Mouse (Mus musculus) CH12.LX (cell line): ENCODE results near the gene Intu. TPM values are rescaled to one million over a fixed set of nuclear protein-coding genes. Genes with fewer than 3 reads are reported as not detected.

Experiments used
- DNase-seq: peaks from one replicate; pipeline ENCODE4 v3.0.0-alpha.2; 2013; ENCODE audit errors: extremely low read depth
- H3K27ac ChIP-seq: 2 replicates; pipeline ENCODE4 v1.5.1; 2012; ENCODE audit warnings: low read depth, mild to moderate bottlenecking, control low read depth, moderate library complexity; ENCODE audit not compliant: insufficient read depth
- H3K27me3 ChIP-seq: replicated peaks from 2 replicates; pipeline ENCODE3; 2012; ENCODE audit warnings: inconsistent platforms
- H3K36me3 ChIP-seq, 2 experiments: replicated peaks in 1 of 2; 2 replicates each; pipeline versions ENCODE3 to v1.6.1; 2012; ENCODE audit warnings: inconsistent platforms in 1 of 2, low read length in 1 of 2, mild to moderate bottlenecking in 1 of 2, mixed read lengths in 1 of 2, moderate library complexity in 1 of 2; ENCODE audit not compliant: control insufficient read depth in 1 of 2, insufficient read depth in 1 of 2
- H3K4me1 ChIP-seq, 2 experiments: 2 replicates each; pipeline ENCODE4 v1.6.1; 2012; ENCODE audit warnings: inconsistent platforms in 1 of 2, moderate library complexity in 1 of 2; ENCODE audit not compliant: insufficient read depth in 2 of 2, control insufficient read depth in 1 of 2
- H3K4me2 ChIP-seq: 2 replicates; pipeline ENCODE4 v1.6.1; 2012; ENCODE audit warnings: low read depth, mild to moderate bottlenecking, control low read depth; ENCODE audit not compliant: poor library complexity, insufficient read depth, severe bottlenecking
- H3K4me3 ChIP-seq, 3 experiments: fragments of 150-350 bp in 1 of 3; sonication (generic) in 1 of 3; replicated peaks in 1 of 3; 2 replicates each; pipeline versions ENCODE3 to v1.5.1; 2011 to 2012; ENCODE audit warnings: low read depth in 2 of 3, low read length in 2 of 3, mild to moderate bottlenecking in 2 of 3, moderate library complexity in 2 of 3, control low read depth in 1 of 3, improper control_type of control experiment in 1 of 3, inconsistent platforms in 1 of 3, mixed read lengths in 1 of 3; ENCODE audit not compliant: poor library complexity in 1 of 3
- H3K79me2 ChIP-seq: replicated peaks from 2 replicates; pipeline ENCODE4 v1.6.1; 2012; ENCODE audit warnings: mild to moderate bottlenecking, moderate library complexity; ENCODE audit not compliant: control insufficient read depth, poor library complexity, insufficient read depth, severe bottlenecking; ENCODE audit errors: extremely low read depth
- H3K9ac ChIP-seq: 2 replicates; pipeline ENCODE4 v1.6.1; 2012; ENCODE audit warnings: low read depth, mild to moderate bottlenecking, control low read depth, moderate library complexity; ENCODE audit not compliant: insufficient read depth
- H3K9me3 ChIP-seq: replicated peaks from 2 replicates; pipeline ENCODE3; 2012; ENCODE audit warnings: low read length, inconsistent platforms, mixed read lengths
- BHLHE40 ChIP-seq: IDR thresholded peaks from 2 replicates; pipeline ENCODE4 v1.6.1; 2011; ENCODE audit warnings: mild to moderate bottlenecking, low read depth, low read length, improper control_type of control experiment
- CHD2 ChIP-seq: IDR thresholded peaks from 2 replicates; pipeline ENCODE4 v1.6.1; 2011; ENCODE audit warnings: low read length, improper control_type of control experiment
- CTCF ChIP-seq, 2 experiments: IDR thresholded peaks in 1 of 2; conservative IDR thresholded peaks in 1 of 2; 2 replicates each; pipeline ENCODE4 v1.5.1; 2011 to 2012; ENCODE audit warnings: low read depth in 2 of 2, low read length in 2 of 2, improper control_type of control experiment in 1 of 2, inconsistent platforms in 1 of 2, mild to moderate bottlenecking in 1 of 2, moderate library complexity in 1 of 2
- E2F4 ChIP-seq: IDR thresholded peaks from 2 replicates; pipeline ENCODE4 v1.6.1; 2011; ENCODE audit warnings: low read depth, low read length, improper control_type of control experiment; ENCODE audit not compliant: insufficient replicate concordance
- ELF1 ChIP-seq: IDR thresholded peaks from 2 replicates; pipeline ENCODE4 v1.6.1; 2014; ENCODE audit warnings: low read depth, mild to moderate bottlenecking, inconsistent platforms, low read length, improper control_type of control experiment
- EP300 ChIP-seq: IDR thresholded peaks from 2 replicates; pipeline ENCODE4 v1.6.1; 2011; ENCODE audit warnings: low read length, improper control_type of control experiment
- ETS1 ChIP-seq: conservative IDR thresholded peaks from 2 replicates; pipeline ENCODE4 v1.6.1; 2012; ENCODE audit warnings: low read depth, mild to moderate bottlenecking, inconsistent platforms, low read length, improper control_type of control experiment, moderate library complexity
- GABPA ChIP-seq: IDR thresholded peaks from 2 replicates; pipeline ENCODE4 v1.6.1; 2012; ENCODE audit warnings: low read depth, low read length, improper control_type of control experiment, inconsistent platforms; ENCODE audit not compliant: insufficient replicate concordance
- HCFC1 ChIP-seq: IDR thresholded peaks from 2 replicates; pipeline ENCODE4 v1.6.1; 2012; ENCODE audit warnings: low read depth, mild to moderate bottlenecking, inconsistent platforms, low read length, improper control_type of control experiment
- JUN ChIP-seq: IDR thresholded peaks from 2 replicates; pipeline ENCODE4 v1.6.1; 2011; ENCODE audit warnings: low read depth, mild to moderate bottlenecking, low read length, improper control_type of control experiment, moderate library complexity; ENCODE audit not compliant: insufficient read depth
- MAX ChIP-seq: IDR thresholded peaks from 2 replicates; pipeline ENCODE4 v1.6.1; 2011; ENCODE audit warnings: low read length, improper control_type of control experiment
- MAZ ChIP-seq: IDR thresholded peaks from 2 replicates; pipeline ENCODE4 v1.6.1; 2012; ENCODE audit warnings: low read depth, mild to moderate bottlenecking, inconsistent platforms, low read length, improper control_type of control experiment, moderate library complexity
- MEF2A ChIP-seq: IDR thresholded peaks from 2 replicates; pipeline ENCODE4 v1.6.1; 2014; ENCODE audit warnings: low read depth, mild to moderate bottlenecking, inconsistent platforms, low read length, improper control_type of control experiment, borderline replicate concordance
- MXI1 ChIP-seq: IDR thresholded peaks from 2 replicates; pipeline ENCODE4 v1.6.1; 2011; ENCODE audit warnings: mild to moderate bottlenecking, low read depth, low read length, improper control_type of control experiment
- MYC ChIP-seq: IDR thresholded peaks from 2 replicates; pipeline ENCODE4 v1.6.1; 2011; ENCODE audit warnings: low read depth, mild to moderate bottlenecking, improper control_type of control experiment, low read length
- NELFE ChIP-seq: IDR thresholded peaks from 2 replicates; pipeline ENCODE4 v1.6.1; 2011; ENCODE audit warnings: low read depth, low read length, improper control_type of control experiment
- NRF1 ChIP-seq: IDR thresholded peaks from 2 replicates; pipeline ENCODE4 v1.6.1; 2014; ENCODE audit warnings: low read depth, mild to moderate bottlenecking, inconsistent platforms, low read length, improper control_type of control experiment, moderate library complexity
- PAX5 ChIP-seq: IDR thresholded peaks from 2 replicates; pipeline ENCODE4 v1.6.1; 2012; ENCODE audit warnings: low read length, inconsistent platforms, mixed read lengths
- POLR2A ChIP-seq: IDR thresholded peaks from 2 replicates; pipeline ENCODE4 v1.6.1; 2011; ENCODE audit warnings: low read depth, mild to moderate bottlenecking, improper control_type of control experiment, low read length
- RAD21 ChIP-seq: IDR thresholded peaks from 2 replicates; pipeline ENCODE4 v1.6.1; 2011; ENCODE audit warnings: low read depth, mild to moderate bottlenecking, low read length, improper control_type of control experiment, moderate library complexity
- RCOR1 ChIP-seq: conservative IDR thresholded peaks from 2 replicates; pipeline ENCODE4 v1.6.1; 2012; ENCODE audit warnings: low read depth, mild to moderate bottlenecking, inconsistent platforms, low read length, improper control_type of control experiment
- TBP ChIP-seq: conservative IDR thresholded peaks from 2 replicates; pipeline ENCODE4 v1.6.1; 2011; ENCODE audit warnings: low read depth, low read length, improper control_type of control experiment
- TCF12 ChIP-seq: IDR thresholded peaks from 2 replicates; pipeline ENCODE4 v1.6.1; 2014; ENCODE audit warnings: low read depth, mild to moderate bottlenecking, inconsistent platforms, low read length, improper control_type of control experiment
- USF1 ChIP-seq: IDR thresholded peaks from 2 replicates; pipeline ENCODE4 v1.6.1; 2014; ENCODE audit warnings: low read depth, mild to moderate bottlenecking, inconsistent platforms, low read length, improper control_type of control experiment
- ZC3H11A ChIP-seq: IDR thresholded peaks from 2 replicates; pipeline ENCODE4 v1.6.1; 2012; ENCODE audit warnings: low read depth, mild to moderate bottlenecking, inconsistent platforms, low read length, improper control_type of control experiment
- ZKSCAN1 ChIP-seq: IDR thresholded peaks from 2 replicates; pipeline ENCODE4 v1.6.1; 2012; ENCODE audit warnings: low read depth, inconsistent platforms, low read length, improper control_type of control experiment, borderline replicate concordance
- ZMIZ1 ChIP-seq: IDR thresholded peaks from 2 replicates; pipeline ENCODE4 v1.6.1; 2012; ENCODE audit warnings: low read depth, mild to moderate bottlenecking, inconsistent platforms, low read length, improper control_type of control experiment
- dilution Hi-C: fragments of 300-500 bp; cut with MboI; formaldehyde crosslinking; loops from 2 replicates; pipeline ENCODE4 v1.14.3; 2020; ENCODE audit warnings: low sequenced_read_pairs; ENCODE audit not compliant: extremely low pct_unique_long_range_greater_than_20kb, extremely low pct_ligation_motif_present
- in situ Hi-C: fragments of 300-500 bp; cut with MboI; formaldehyde crosslinking; loops from 3 replicates; pipeline ENCODE4 v1.14.3; 2019; ENCODE audit warnings: low sequenced_read_pairs, low pct_ligation_motif_present, low pct_unique_long_range_greater_than_20kb, mixed read lengths
- polyA plus RNA-seq: library from polyadenylated mRNA; unstranded; fragments of >175 nt; gene quantifications from 2 replicates; pipeline ENCODE4 v1.2.1, GENCODE M21; 2012; ENCODE audit warnings: low read depth; ENCODE audit not compliant: insufficient read length
- total RNA-seq, 2 experiments: library from RNA; depleted of rRNA; stranded (reverse); fragments of 300-350 nt in 1 of 2; fragments of >200 nt in 1 of 2; gene quantifications; 2 replicates each; pipeline ENCODE4 v1.2.3; 2012 to 2014

Gene Intu
- total and polyA plus RNA-seq, 3 experiments = not detected

DNA sequence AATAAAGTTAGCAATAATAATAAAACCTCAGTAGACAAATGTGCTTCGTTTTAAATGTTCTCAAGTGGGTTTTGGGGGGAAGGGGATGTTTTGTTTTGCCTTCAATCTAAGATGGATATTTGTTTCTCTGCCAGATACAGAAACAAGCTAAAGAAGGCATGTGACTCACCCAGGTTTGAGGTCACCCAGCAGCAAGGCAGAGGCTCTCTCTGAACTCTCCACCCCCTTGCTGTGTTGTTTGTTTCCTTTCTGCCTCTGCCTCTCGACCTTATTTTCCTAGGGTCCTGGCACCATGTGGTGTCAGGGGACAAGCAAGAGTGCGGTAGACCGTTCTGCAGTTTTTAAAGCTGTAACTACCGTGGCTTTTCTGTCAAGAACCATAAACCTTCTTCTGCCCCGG lies 8.6 kb upstream of the Intu start:
- Histone ChIP-seq H3K79me2 (no peaks in the 10 kb centered on the region), H3K9me3 (no peaks in the 10 kb centered on the region), H3K27me3 (no peaks in the 10 kb centered on the region), H3K27ac (no peak overlapping the region), H3K9ac (no peak overlapping the region; the same call in 1 of the 2 replicates), H3K4me2 (peak overlapping the region; percentile 81), H3K4me3 (peak overlapping the region in 1 of 3 experiments; percentile 52), H3K36me3 (no peaks in the 10 kb centered on the region), H3K4me1 (peaks cover 0 to 8% of the 10 kb centered on the region in 2 experiments; a peak in 2 of 4 replicates)
- TF ChIP-seq NRF1 = no peak
- no peak for TF ChIP-seq ZC3H11A
- no peak for TF ChIP-seq JUN
- no peak for TF ChIP-seq TBP
- TF ChIP-seq POLR2A = no peak
- no peak for TF ChIP-seq GABPA
- TF ChIP-seq HCFC1 = no peak
- TF ChIP-seq BHLHE40 = no peak
- no peak for TF ChIP-seq CHD2
- TF ChIP-seq MAX = peak; percentile 25; the same call in 1 of the 2 replicates
- no peak for TF ChIP-seq EP300
- TF ChIP-seq NELFE = no peak
- no peak for TF ChIP-seq MAZ
- no peak for TF ChIP-seq E2F4
- TF ChIP-seq MYC = peak; percentile 53; the same call in 1 of the 2 replicates
- no peak for TF ChIP-seq TCF12
- no peak for TF ChIP-seq RCOR1
- TF ChIP-seq CTCF (conservative IDR thresholded peaks at IDR 0.05 in 1 of 2, IDR thresholded peaks at IDR 0.05 in 1 of 2; ENCODE audit: low read depth in 2 of 2, low read length in 2 of 2) = no peak
- TF ChIP-seq MXI1 = no peak
- TF ChIP-seq RAD21 = no peak
- TF ChIP-seq MEF2A = peak; percentile 41; the same call in 1 of the 2 replicates
- TF ChIP-seq ZKSCAN1 = no peak
- no peak for TF ChIP-seq ELF1
- TF ChIP-seq ZMIZ1 = no peak
- no peak for TF ChIP-seq ETS1
- TF ChIP-seq PAX5 = no peak
- TF ChIP-seq USF1 = no peak
- no peak for DNase-seq
- dilution Hi-C loops = no loop called here
- in situ Hi-C loops = no loop called here
